Mouse (Mus musculus): ENCODE data around the gene Cyp2c23. TPM values are rescaled to one million over a fixed set of nuclear protein-coding genes. Genes with fewer than 3 reads are reported as not detected.

Cyp2c23 gene
- not detected for polyA plus RNA-seq (2015; fragmentation: Illumina TruSeq; extraction: RNeasy Lipid Tissue Mini Kit (QIAGEN cat#74804); ENCODE audit: low read depth, low replicate concordance)

GRCm38 (mm10) chr19:44028972-44029371 lies at the start of gene Cyp2c23:
Gene Cyp2c23 (minus strand): TSS chr19:44029208.

GRCm38 (mm10) chr19:44069121-44069913 lies 40.3 kb upstream of the Cyp2c23 start, which contains the start of gene Erlin1:
Gene Erlin1 (minus strand): TSS chr19:44069785.

GRCm38 (mm10) chr19:43986069-43986794 lies 42.8 kb downstream of the Cyp2c23 start, which contains the start of gene Cpn1:
Gene Cpn1 (minus strand): TSS chr19:43986556.

Other genes starting within 250 kb of the Cyp2c23 start
- gene Abcc2, start 247.0 kb downstream of the Cyp2c23 start, polyA plus RNA-seq (2015; fragmentation: Illumina TruSeq; extraction: RNeasy Lipid Tissue Mini Kit (QIAGEN cat#74804); ENCODE audit: low read depth, low replicate concordance) = 0.18 TPM
- gene Dnmbp, start 89.0 kb downstream of the Cyp2c23 start, polyA plus RNA-seq (2015; fragmentation: Illumina TruSeq; extraction: RNeasy Lipid Tissue Mini Kit (QIAGEN cat#74804); ENCODE audit: low read depth, low replicate concordance) = 4.7 TPM
- 0.49 TPM for gene Cpn1, start 42.7 kb downstream of the Cyp2c23 start, polyA plus RNA-seq (2015; fragmentation: Illumina TruSeq; extraction: RNeasy Lipid Tissue Mini Kit (QIAGEN cat#74804); ENCODE audit: low read depth, low replicate concordance)
- 20.5 TPM for gene Erlin1, start 40.6 kb upstream of the Cyp2c23 start, polyA plus RNA-seq (2015; fragmentation: Illumina TruSeq; extraction: RNeasy Lipid Tissue Mini Kit (QIAGEN cat#74804); ENCODE audit: low read depth, low replicate concordance)
- gene Chuk, start 78.3 kb upstream of the Cyp2c23 start, polyA plus RNA-seq (2015; fragmentation: Illumina TruSeq; extraction: RNeasy Lipid Tissue Mini Kit (QIAGEN cat#74804); ENCODE audit: low read depth, low replicate concordance) = 53.1 TPM
- gene Cwf19l1, start 106.7 kb upstream of the Cyp2c23 start, polyA plus RNA-seq (2015; fragmentation: Illumina TruSeq; extraction: RNeasy Lipid Tissue Mini Kit (QIAGEN cat#74804); ENCODE audit: low read depth, low replicate concordance) = 14.9 TPM
- gene Bloc1s2, start 117.2 kb upstream of the Cyp2c23 start, polyA plus RNA-seq (2015; fragmentation: Illumina TruSeq; extraction: RNeasy Lipid Tissue Mini Kit (QIAGEN cat#74804); ENCODE audit: low read depth, low replicate concordance) = 99.0 TPM
- gene Pkd2l1, start 163.2 kb upstream of the Cyp2c23 start, polyA plus RNA-seq (2015; fragmentation: Illumina TruSeq; extraction: RNeasy Lipid Tissue Mini Kit (QIAGEN cat#74804); ENCODE audit: low read depth, low replicate concordance) = 1.1 TPM
- gene Scd3, start 174.1 kb upstream of the Cyp2c23 start, polyA plus RNA-seq (2015; fragmentation: Illumina TruSeq; extraction: RNeasy Lipid Tissue Mini Kit (QIAGEN cat#74804); ENCODE audit: low read depth, low replicate concordance) = 6.6 TPM

Measured in brain, adult 10 weeks (tissue).